Mouse (Mus musculus): ENCODE data around the gene Gm42688.

GRCm38 (mm10) chr6:83107566-83108400 is 6.4 kb downstream of the Gm42688 start:
- peak; percentile 76 for TF ChIP-seq CTCF (IDR thresholded peaks at IDR 0.05; ENCODE audit: borderline replicate concordance, extremely low read depth, insufficient read depth, insufficient read length)
- TF ChIP-seq POLR2A (IDR thresholded peaks at IDR 0.05; ENCODE audit: borderline replicate concordance, extremely low read depth, insufficient read depth, insufficient read length, poor library complexity, severe bottlenecking) = no peak

Data from brain, embryonic 14.5 days (tissue).